Mouse (Mus musculus): Measurements from ENCODE around the gene Stpg3. TPM values are rescaled to one million over a fixed set of nuclear protein-coding genes. Genes with fewer than 3 reads are reported as not detected.

Stpg3 gene
- total and polyA plus RNA-seq, 3 experiments = 0.07 TPM; not detected in 2

GRCm38 (mm10) chr2:25174866-25175689, 39.4 kb downstream of the Stpg3 start:
- Histone ChIP-seq H3K4me1 (ENCODE audit: control insufficient read depth in 1 of 2, insufficient read depth in 2 of 2, low read length in 2 of 2) (peaks cover 6 to 31% of the 10 kb centered on the region in 2 experiments), H3K9me3 (replicated peaks; ENCODE audit: insufficient read depth, low read length) (no peaks in the 10 kb centered on the region), H3K36me3 (ENCODE audit: control insufficient read depth in 1 of 2, insufficient read depth in 2 of 2, low read length in 2 of 2) (peaks cover 0 to 17% of the 10 kb centered on the region in 2 experiments; a peak in 2 of 4 replicates), H3K79me2 (ENCODE audit: control insufficient read depth, insufficient read depth, low read length, poor library complexity) (no peaks in the 10 kb centered on the region), H3K4me3 (ENCODE audit: control insufficient read depth in 1 of 2, insufficient read depth in 1 of 2, low read depth in 2 of 2, low read length in 2 of 2) (no peak overlapping the region), H3K27ac (ENCODE audit: control insufficient read depth, low read depth, low read length) (no peak overlapping the region), H3K9ac (ENCODE audit: control insufficient read depth, low read depth, low read length, poor library complexity, severe bottlenecking) (no peak overlapping the region), H3K27me3 (ENCODE audit: control insufficient read depth in 1 of 2, insufficient read depth in 2 of 2, low read length in 2 of 2) (no peaks in the 10 kb centered on the region)
- TF ChIP-seq NELFE (IDR thresholded peaks at IDR 0.05; ENCODE audit: low read depth, low read length) (no peak), MAZ (IDR thresholded peaks at IDR 0.05; ENCODE audit: low read depth, low read length) (no peak), HCFC1 (IDR thresholded peaks at IDR 0.05; ENCODE audit: low read depth, low read length) (no peak), ETS1 (IDR thresholded peaks at IDR 0.05; ENCODE audit: low read depth, low read length) (peak; percentile 41; the same call in 1 of the 2 replicates), GATA1 (IDR thresholded peaks at IDR 0.05; ENCODE audit: low read depth, low read length) (peak; percentile 61), CHD1 (IDR thresholded peaks at IDR 0.05; ENCODE audit: low read depth, low read length) (no peak), NRF1 (IDR thresholded peaks at IDR 0.05; ENCODE audit: insufficient read depth, low read depth, low read length, poor library complexity, severe bottlenecking) (no peak), TCF12 (IDR thresholded peaks at IDR 0.05; ENCODE audit: low read depth, low read length) (peak; percentile 42; the same call in 1 of the 2 replicates), RCOR1 (IDR thresholded peaks at IDR 0.05; ENCODE audit: low read depth, low read length) (0 out of 2 replicates have a peak, but pooled peaks have one; percentile 27), EP300 (IDR thresholded peaks at IDR 0.05; ENCODE audit: low read depth in 1 of 2, low read length in 2 of 2) (peak; percentile 31 to 72; a peak in 3 of 4 replicates), USF1 (IDR thresholded peaks at IDR 0.05; ENCODE audit: low read depth, low read length) (no peak), USF2 (IDR thresholded peaks at IDR 0.05; ENCODE audit: borderline replicate concordance in 1 of 2, insufficient read depth in 1 of 2, low read depth in 1 of 2, low read length in 2 of 2) (no peak)
- DNase-seq (ENCODE audit: low read depth, low spot score) = no peak

- Histone ChIP-seq H3K9ac (ENCODE audit: control insufficient read depth, low read depth, low read length, poor library complexity, severe bottlenecking) (no peak overlapping the region), H3K4me1 (ENCODE audit: control insufficient read depth in 1 of 2, insufficient read depth in 2 of 2, low read length in 2 of 2) (peaks cover 6 to 33% of the 10 kb centered on the region in 2 experiments), H3K9me3 (replicated peaks; ENCODE audit: insufficient read depth, low read length) (no peaks in the 10 kb centered on the region), H3K27me3 (ENCODE audit: control insufficient read depth in 1 of 2, insufficient read depth in 2 of 2, low read length in 2 of 2) (no peaks in the 10 kb centered on the region), H3K36me3 (ENCODE audit: control insufficient read depth in 1 of 2, insufficient read depth in 2 of 2, low read length in 2 of 2) (peaks cover 0 to 18% of the 10 kb centered on the region in 2 experiments; a peak in 2 of 4 replicates), H3K79me2 (ENCODE audit: control insufficient read depth, insufficient read depth, low read length, poor library complexity) (no peaks in the 10 kb centered on the region), H3K27ac (ENCODE audit: control insufficient read depth, low read depth, low read length) (no peak overlapping the region), H3K4me3 (ENCODE audit: control insufficient read depth in 1 of 2, insufficient read depth in 1 of 2, low read depth in 2 of 2, low read length in 2 of 2) (no peak overlapping the region)
- no peak for DNase-seq (ENCODE audit: low read depth, low spot score)
- TF ChIP-seq SIN3A (IDR thresholded peaks at IDR 0.05; ENCODE audit: low read length) (no peak), TCF12 (IDR thresholded peaks at IDR 0.05; ENCODE audit: low read depth, low read length) (no peak), NRF1 (IDR thresholded peaks at IDR 0.05; ENCODE audit: insufficient read depth, low read depth, low read length, poor library complexity, severe bottlenecking) (no peak), KAT2A (conservative IDR thresholded peaks at IDR 0.05; ENCODE audit: low read depth, low read length) (no peak), JUND (IDR thresholded peaks at IDR 0.05; ENCODE audit: low read depth, low read length) (no peak), GABPA (IDR thresholded peaks at IDR 0.05; ENCODE audit: low read depth, low read length) (no peak)
These were observed 40.6 kb downstream of the Stpg3 start for GRCm38 (mm10) chr2:25173821-25174220.
